Comparison of ENCODE assay signal across 29 mouse cellular contexts in genomic region chr6:146907795-146908190, GRCm38 (mm10). TPM values are rescaled to one million over a fixed set of nuclear protein-coding genes. Genes with fewer than 3 reads are reported as not detected.
A peak's percentile ranks its signal among the peaks of the same experiment; 100 is the strongest.
DNase-seq lines count a peak whose midpoint lies in the region; ATAC-seq and TF ChIP-seq lines count a peak whose summit lies in the region.
"Had no signal": no experiment of that assay in that cellular context is flagged by ENCODE, and none has a peak within 500 bp of the region (broad histone marks: within the 10 kb centered on the region; RNA-seq: fewer than 3 reads in every experiment).

No protein-coding gene starts in this region.

- H3K27ac ChIP-seq in heart, adult 2 months, result peak overlapping the region; percentile 3; the same call in 1 of the 2 replicates
- no peak overlapping the region for H3K27ac ChIP-seq in kidney, embryonic 14.5 days (ENCODE audit: low read depth, low read length)
- H3K27ac ChIP-seq in liver, embryonic 14.5 days, result no peak overlapping the region
- H3K27ac ChIP-seq: embryonic facial prominence, embryonic 15.5 days; forebrain, embryonic 10.5 days; heart, embryonic 15.5 days; left cerebral cortex, adult 2 months; limb, embryonic 10.5 days; neural tube, embryonic 12.5 days had no signal

- peaks cover 36% of the 10 kb centered on the region for H3K4me1 ChIP-seq in heart, adult 2 months (ENCODE audit: control insufficient read depth, insufficient read depth, low read length)
- peaks cover 19% of the 10 kb centered on the region for H3K4me1 ChIP-seq in kidney, embryonic 14.5 days (ENCODE audit: control insufficient read depth, insufficient read depth, low read length)
- peaks cover 7 to 35% of the 10 kb centered on the region in 2 experiments; a peak in 3 of 4 replicates for H3K4me1 ChIP-seq in liver, embryonic 14.5 days (replicated peaks; ENCODE audit: control insufficient read depth in 2 of 2, insufficient read depth in 2 of 2, low read length in 1 of 2)

- DNase-seq in heart, adult 2 months, result no peak
- no peak for DNase-seq in heart, adult 18-20 months
- DNase-seq in kidney, postnatal 25 days, result peak; percentile 40 to 51
- peak in 1 of 3 experiments; percentile 28 for DNase-seq in liver, embryonic 14.5 days (ENCODE audit: low read depth in 3 of 3, low spot score in 3 of 3)
- DNase-seq in thymus, adult 18-20 months, result no peak
- no peak for DNase-seq in T-cell, adult 2 months (ENCODE audit: low spot score)
- DNase-seq: adrenal gland, postnatal 14 days; cerebellum, adult 11 months; cerebellum, postnatal 25 days; embryo, embryonic 11 days; layer of hippocampus, adult 9-11 months; lung, embryonic 14.5 days had no signal

- TF ChIP-seq EP300 in heart, adult 2 months (IDR thresholded peaks at IDR 0.05; ENCODE audit: insufficient read depth, low read depth, low read length), result no peak
- TF ChIP-seq EP300 in liver, embryonic 14.5 days (IDR thresholded peaks at IDR 0.05; ENCODE audit: low read depth), result no peak

- TF ChIP-seq POLR2A in heart, adult 2 months (IDR thresholded peaks at IDR 0.05; ENCODE audit: insufficient read depth, low read depth, low read length), result no peak

- no peak for ATAC-seq in kidney, embryonic 14.5 days (ENCODE audit: low FRiP score, low TSS enrichment)
- ATAC-seq in liver, embryonic 14.5 days (ENCODE audit: insufficient read depth), result peak; percentile 47; the same call in 1 of the 2 replicates
- ATAC-seq: activated CD4-positive, CD25-positive, alpha-beta regulatory T cell, adult 4 months; CD4-positive, CD25-positive, alpha-beta regulatory T cell, adult 4 months; hindbrain, embryonic 16.5 days; Patski had no signal

- peaks cover 51% of the 10 kb centered on the region for H3K36me3 ChIP-seq in heart, adult 2 months (ENCODE audit: control insufficient read depth, insufficient read depth, low read length)
- 0 out of 2 replicates have a peak, but pooled peaks cover 2% of the 10 kb centered on the region for H3K36me3 ChIP-seq in kidney, embryonic 14.5 days (ENCODE audit: control insufficient read depth, insufficient read depth, low read length)
- no peaks in the 10 kb centered on the region for H3K36me3 ChIP-seq in liver, embryonic 14.5 days (replicated peaks; ENCODE audit: control insufficient read depth, insufficient read depth, low read depth)
- H3K36me3 ChIP-seq: embryonic facial prominence, embryonic 15.5 days; forebrain, embryonic 10.5 days; heart, embryonic 15.5 days; limb, embryonic 10.5 days; neural tube, embryonic 12.5 days had no signal

- no peaks in the 10 kb centered on the region for H3K9me3 ChIP-seq in kidney, embryonic 14.5 days (ENCODE audit: control insufficient read depth, low read length)
- H3K9me3 ChIP-seq in liver, embryonic 14.5 days (ENCODE audit: control insufficient read depth, low read length), result no peaks in the 10 kb centered on the region
- H3K9me3 ChIP-seq: embryonic facial prominence, embryonic 15.5 days; forebrain, embryonic 10.5 days; heart, embryonic 15.5 days; limb, embryonic 10.5 days; neural tube, embryonic 12.5 days had no signal

- WGBS in heart, adult 2 months, result 88% methylated on average over 1 of the region's 1 CpGs
- 91% methylated on average over 1 of the region's 1 CpGs for WGBS in kidney, embryonic 14.5 days
- WGBS in liver, embryonic 14.5 days (ENCODE audit: insufficient replicate concordance), result 82% methylated on average over 1 of the region's 1 CpGs

- TF ChIP-seq CTCF in heart, adult 2 months (IDR thresholded peaks at IDR 0.05), result no peak
- TF ChIP-seq CTCF in liver, embryonic 14.5 days (IDR thresholded peaks at IDR 0.05; ENCODE audit: low read depth), result no peak

- H3K9ac ChIP-seq in heart, adult 2 months (ENCODE audit: low read depth, low read length), result no peak overlapping the region
- H3K9ac ChIP-seq in kidney, embryonic 14.5 days (ENCODE audit: low read depth, low read length), result no peak overlapping the region
- no peak overlapping the region for H3K9ac ChIP-seq in liver, embryonic 14.5 days (replicated peaks)
- H3K9ac ChIP-seq: embryonic facial prominence, embryonic 15.5 days; heart, embryonic 15.5 days; lung, embryonic 14.5 days; neural tube, embryonic 12.5 days had no signal

- H3K4me2 ChIP-seq in kidney, embryonic 14.5 days (replicated peaks; ENCODE audit: low read depth, low read length), result no peak overlapping the region
- no peak overlapping the region for H3K4me2 ChIP-seq in liver, embryonic 14.5 days (ENCODE audit: low read depth)
- H3K4me2 ChIP-seq: embryonic facial prominence, embryonic 15.5 days; heart, embryonic 15.5 days; lung, embryonic 14.5 days; midbrain, embryonic 11.5 days; neural tube, embryonic 12.5 days had no signal

- no peaks in the 10 kb centered on the region for H3K27me3 ChIP-seq in heart, adult 2 months (ENCODE audit: control insufficient read depth, insufficient read depth, low read length)
- no peaks in the 10 kb centered on the region for H3K27me3 ChIP-seq in kidney, embryonic 14.5 days (ENCODE audit: control insufficient read depth, insufficient read depth, low read length)
- no peaks in the 10 kb centered on the region for H3K27me3 ChIP-seq in liver, embryonic 14.5 days (ENCODE audit: control insufficient read depth, insufficient read depth, low read length)
- H3K27me3 ChIP-seq: embryonic facial prominence, embryonic 15.5 days; heart, embryonic 15.5 days; neural tube, embryonic 12.5 days; Patski had no signal

- peaks cover 9% of the 10 kb centered on the region for H3K79me2 ChIP-seq in heart, adult 2 months (replicated peaks; ENCODE audit: control insufficient read depth, insufficient read depth, low read length)

- intact Hi-C loops in heart, adult 2 months (cut with DNase I), result no loop called here

- no peak overlapping the region for H3K4me3 ChIP-seq in heart, adult 2 months
- no peak overlapping the region for H3K4me3 ChIP-seq in kidney, embryonic 14.5 days (ENCODE audit: low read length)
- no peak overlapping the region for H3K4me3 ChIP-seq in liver, embryonic 14.5 days (ENCODE audit: insufficient read depth in 1 of 2, low read depth in 2 of 2, low read length in 2 of 2)
- H3K4me3 ChIP-seq: embryonic facial prominence, embryonic 15.5 days; forebrain, embryonic 10.5 days; heart, embryonic 15.5 days; left cerebral cortex, adult 2 months; limb, embryonic 10.5 days; neural tube, embryonic 12.5 days had no signal

RNA-seq across cellular contexts. Expression of gene Ppfibp1, which starts 19.5 kb away (rescaled TPM):
- total RNA-seq in heart, adult 2 months (2021), result 100 to 1,000 TPM; 102 to 128 TPM
- polyA plus RNA-seq in heart, adult 2 months (2012; rRNA removed), result 15.4 and 33.7 TPM in 2 replicates
- total RNA-seq in heart, adult 18-20 months (2021), result 100 to 1,000 TPM; 115 to 130 TPM
- 34.7 and 80.1 TPM in 2 replicates for polyA plus RNA-seq in kidney, embryonic 14.5 days (2014; fragmentation: Nextera tagmentation; extraction: Ambion mirVana)
- 3.9 and 5.2 TPM in 2 replicates for polyA plus RNA-seq in liver, embryonic 14.5 days (2012; rRNA removed)
- polyA plus RNA-seq in liver, embryonic 14.5 days (2014; fragmentation: Nextera tagmentation; extraction: Ambion mirVana), result 7.8 and 9.1 TPM in 2 replicates

RNA-seq across cellular contexts. Expression of gene 1700034J05Rik, which starts 46.4 kb away (rescaled TPM):
- not detected for total RNA-seq in heart, adult 2 months (2021)
- not detected in 2 replicates for polyA plus RNA-seq in heart, adult 2 months (2012; rRNA removed)
- not detected for total RNA-seq in heart, adult 18-20 months (2021)
- 0.37 and 0.45 TPM in 2 replicates for polyA plus RNA-seq in kidney, embryonic 14.5 days (2014; fragmentation: Nextera tagmentation; extraction: Ambion mirVana)
- not detected in 2 replicates for polyA plus RNA-seq in liver, embryonic 14.5 days (2012; rRNA removed)
- polyA plus RNA-seq in liver, embryonic 14.5 days (2014; fragmentation: Nextera tagmentation; extraction: Ambion mirVana), result not detected in 2 replicates
- total RNA-seq: adrenal gland, postnatal 14 days; gastrocnemius, adult 18-20 months; gastrocnemius, postnatal 4 days; hematopoietic stem cell, adult 5-6 weeks; left cerebral cortex, adult 2 months had no signal
- polyA plus RNA-seq: activated CD4-positive, CD25-positive, alpha-beta regulatory T cell, adult 4 months; CD4-positive, CD25-positive, alpha-beta regulatory T cell, adult 4 months; Patski; stomach, postnatal 0 days had no signal

RNA-seq across cellular contexts. Expression of gene Smco2, which starts 57.9 kb away (rescaled TPM):
- total RNA-seq in heart, adult 2 months (2021), result 1 to 10 TPM; 2.0 TPM
- polyA plus RNA-seq in heart, adult 2 months (2012; rRNA removed), result 0.47 and 0.76 TPM in 2 replicates
- total RNA-seq in heart, adult 18-20 months (2021), result 1 to 10 TPM; 2.2 TPM
- not detected in 2 replicates for polyA plus RNA-seq in kidney, embryonic 14.5 days (2014; fragmentation: Nextera tagmentation; extraction: Ambion mirVana)
- polyA plus RNA-seq in liver, embryonic 14.5 days (2012; rRNA removed), result not detected in 2 replicates
- not detected in 2 replicates for polyA plus RNA-seq in liver, embryonic 14.5 days (2014; fragmentation: Nextera tagmentation; extraction: Ambion mirVana)
- total RNA-seq: adrenal gland, postnatal 14 days; ES-E14; gastrocnemius, adult 18-20 months; gastrocnemius, postnatal 4 days; hematopoietic stem cell, adult 5-6 weeks; left cerebral cortex, adult 2 months had no signal
- polyA plus RNA-seq: activated CD4-positive, CD25-positive, alpha-beta regulatory T cell, adult 4 months; CD4-positive, CD25-positive, alpha-beta regulatory T cell, adult 4 months; embryonic facial prominence, embryonic 15.5 days; forebrain, embryonic 10.5 days; hindbrain, embryonic 16.5 days; limb, embryonic 10.5 days; lung, embryonic 14.5 days; midbrain, embryonic 11.5 days; neural tube, embryonic 12.5 days; Patski; stomach, postnatal 0 days had no signal

Comparison
In these comparisons a context has a peak if more than half of its experiments do, and no peak if none do; other contexts are left out.
1. DNase-seq: peak in kidney, postnatal 25 days (2 of 2); none in heart, adult 2 months (0 of 2), heart, adult 18-20 months (0 of 2), thymus, adult 18-20 months (0 of 2) and T-cell, adult 2 months (single experiment).